Mouse (Mus musculus) embryonic fibroblast, embryonic 13.5 days (primary cell): Measurements from ENCODE around the gene Srgap2.

Experiments
- CTCF ChIP-seq: IDR thresholded peaks from 2 replicates; pipeline ENCODE4 v1.5.1; 2011; ENCODE audit warnings: mild to moderate bottlenecking, control low read depth, low read length, moderate library complexity, borderline replicate concordance; ENCODE audit not compliant: insufficient read depth
- POLR2A ChIP-seq: IDR thresholded peaks from 2 replicates; pipeline ENCODE4 v1.6.1; 2011; ENCODE audit warnings: low read depth, mild to moderate bottlenecking, control low read depth, low read length, moderate library complexity

DNA sequence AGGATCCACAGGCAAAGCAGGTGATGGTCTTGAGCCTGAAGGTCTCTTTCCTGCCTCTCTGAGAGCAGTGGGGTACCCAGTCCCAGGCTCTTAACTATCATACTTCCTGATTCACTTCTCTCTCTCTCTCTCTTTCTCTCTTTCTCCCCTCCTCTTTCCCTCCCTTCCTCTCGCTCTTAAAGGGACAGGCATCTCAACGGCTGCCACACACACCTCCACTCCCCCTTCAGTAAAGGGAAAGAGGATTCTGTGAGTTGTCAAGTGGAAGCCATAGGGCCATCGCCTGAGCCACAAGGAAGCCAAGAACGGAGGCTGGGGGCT is 247.7 kb downstream of the Srgap2 start, which contains the start of gene Ikbke:
- TF ChIP-seq POLR2A (peak; percentile 58), CTCF (no peak)
